Mouse (Mus musculus): ENCODE data around the gene Grik3. TPM values are rescaled to one million over a fixed set of nuclear protein-coding genes. Genes with fewer than 3 reads are reported as not detected.

The Grik3 gene
- polyA plus RNA-seq, 1 experiment, result not detected

- no peaks in the 10 kb centered on the region for H3K36me3 ChIP-seq (ENCODE audit: control insufficient read depth, insufficient read depth)
- H3K27me3 ChIP-seq (ENCODE audit: control insufficient read depth, insufficient read depth, insufficient read length), result no peaks in the 10 kb centered on the region
- H3K4me3 ChIP-seq, result no peak overlapping the region
- H3K4me2 ChIP-seq (ENCODE audit: low read depth), result no peak overlapping the region
- H3ac ChIP-seq (ENCODE audit: control insufficient read depth, insufficient read length), result no peak overlapping the region
- H3K79me2 ChIP-seq (ENCODE audit: control insufficient read depth, insufficient read depth), result no peaks in the 10 kb centered on the region
- TF ChIP-seq SRF (IDR thresholded peaks at IDR 0.05; ENCODE audit: control insufficient read depth, insufficient read length, low read depth), result no peak
- no peak for TF ChIP-seq POLR2AphosphoS2 (IDR thresholded peaks at IDR 0.05; ENCODE audit: insufficient read length, low read depth)
- TF ChIP-seq TCF12 (IDR thresholded peaks at IDR 0.05; ENCODE audit: insufficient read depth, poor library complexity, severe bottlenecking), result no peak
- TF ChIP-seq MYOG (IDR thresholded peaks at IDR 0.05; ENCODE audit: control insufficient read depth in 1 of 3, insufficient read depth in 1 of 3, insufficient read length in 2 of 3, low read depth in 2 of 3), result no peak
- no peak for TF ChIP-seq TCF3 (IDR thresholded peaks at IDR 0.05; ENCODE audit: insufficient read length, low read depth)
- TF ChIP-seq REST (IDR thresholded peaks at IDR 0.05; ENCODE audit: insufficient read depth, insufficient read length), result no peak
- TF ChIP-seq POLR2A (IDR thresholded peaks at IDR 0.05; ENCODE audit: insufficient read length, low read depth), result no peak
- no peak for TF ChIP-seq USF1 (IDR thresholded peaks at IDR 0.05; ENCODE audit: low read depth)
- TF ChIP-seq E2F4 (IDR thresholded peaks at IDR 0.05; ENCODE audit: insufficient read depth), result no peak
- no peak for TF ChIP-seq CEBPB (IDR thresholded peaks at IDR 0.05; ENCODE audit: insufficient read depth, poor library complexity, severe bottlenecking)
- TF ChIP-seq MAX (IDR thresholded peaks at IDR 0.05; ENCODE audit: low read depth), result no peak
- no peak for TF ChIP-seq MYOD1 (IDR thresholded peaks at IDR 0.05; ENCODE audit: control insufficient read depth in 1 of 3, insufficient read length in 2 of 3, low read depth in 2 of 3)
Observed at GRCm38 (mm10) chr4:125687078-125687477, 196.6 kb downstream of the Grik3 start.

- TF ChIP-seq TCF3 (IDR thresholded peaks at IDR 0.05; ENCODE audit: insufficient read length, low read depth) (no peak), E2F4 (IDR thresholded peaks at IDR 0.05; ENCODE audit: insufficient read depth) (no peak), MYOG (IDR thresholded peaks at IDR 0.05; ENCODE audit: control insufficient read depth in 1 of 3, insufficient read depth in 1 of 3, insufficient read length in 2 of 3, low read depth in 2 of 3) (no peak), REST (IDR thresholded peaks at IDR 0.05; ENCODE audit: insufficient read depth, insufficient read length) (no peak), MAX (IDR thresholded peaks at IDR 0.05; ENCODE audit: low read depth) (no peak), POLR2AphosphoS2 (IDR thresholded peaks at IDR 0.05; ENCODE audit: insufficient read length, low read depth) (no peak), POLR2A (IDR thresholded peaks at IDR 0.05; ENCODE audit: insufficient read length, low read depth) (no peak), USF1 (IDR thresholded peaks at IDR 0.05; ENCODE audit: low read depth) (no peak), MYOD1 (IDR thresholded peaks at IDR 0.05; ENCODE audit: control insufficient read depth in 1 of 3, insufficient read length in 2 of 3, low read depth in 2 of 3) (no peak), CEBPB (IDR thresholded peaks at IDR 0.05; ENCODE audit: insufficient read depth, poor library complexity, severe bottlenecking) (no peak), TCF12 (IDR thresholded peaks at IDR 0.05; ENCODE audit: insufficient read depth, poor library complexity, severe bottlenecking) (no peak), SRF (IDR thresholded peaks at IDR 0.05; ENCODE audit: control insufficient read depth, insufficient read length, low read depth) (no peak)
- H3K27me3 ChIP-seq (ENCODE audit: control insufficient read depth, insufficient read depth, insufficient read length), result no peaks in the 10 kb centered on the region
- no peak overlapping the region for H3K4me3 ChIP-seq
- H3ac ChIP-seq (ENCODE audit: control insufficient read depth, insufficient read length), result no peak overlapping the region
- H3K4me2 ChIP-seq (ENCODE audit: low read depth), result no peak overlapping the region
- no peaks in the 10 kb centered on the region for H3K79me2 ChIP-seq (ENCODE audit: control insufficient read depth, insufficient read depth)
- H3K36me3 ChIP-seq (ENCODE audit: control insufficient read depth, insufficient read depth), result no peaks in the 10 kb centered on the region
Observed at GRCm38 (mm10) chr4:125695431-125695830, 204.9 kb downstream of the Grik3 start.

- no peak for TF ChIP-seq CEBPB (IDR thresholded peaks at IDR 0.05; ENCODE audit: insufficient read depth, poor library complexity, severe bottlenecking)
- no peak for TF ChIP-seq REST (IDR thresholded peaks at IDR 0.05; ENCODE audit: insufficient read depth, insufficient read length)
- TF ChIP-seq USF1 (IDR thresholded peaks at IDR 0.05; ENCODE audit: low read depth), result no peak
- TF ChIP-seq POLR2AphosphoS2 (IDR thresholded peaks at IDR 0.05; ENCODE audit: insufficient read length, low read depth), result no peak
- TF ChIP-seq MAX (IDR thresholded peaks at IDR 0.05; ENCODE audit: low read depth), result no peak
- TF ChIP-seq E2F4 (IDR thresholded peaks at IDR 0.05; ENCODE audit: insufficient read depth), result no peak
- TF ChIP-seq SRF (IDR thresholded peaks at IDR 0.05; ENCODE audit: control insufficient read depth, insufficient read length, low read depth), result no peak
- no peak for TF ChIP-seq TCF3 (IDR thresholded peaks at IDR 0.05; ENCODE audit: insufficient read length, low read depth)
- no peak for TF ChIP-seq TCF12 (IDR thresholded peaks at IDR 0.05; ENCODE audit: insufficient read depth, poor library complexity, severe bottlenecking)
- TF ChIP-seq POLR2A (IDR thresholded peaks at IDR 0.05; ENCODE audit: insufficient read length, low read depth), result no peak
- no peak for TF ChIP-seq MYOG (IDR thresholded peaks at IDR 0.05; ENCODE audit: control insufficient read depth in 1 of 3, insufficient read depth in 1 of 3, insufficient read length in 2 of 3, low read depth in 2 of 3)
- no peak for TF ChIP-seq MYOD1 (IDR thresholded peaks at IDR 0.05; ENCODE audit: control insufficient read depth in 1 of 3, insufficient read length in 2 of 3, low read depth in 2 of 3)
- H3K79me2 ChIP-seq (ENCODE audit: control insufficient read depth, insufficient read depth), result no peaks in the 10 kb centered on the region
- H3ac ChIP-seq (ENCODE audit: control insufficient read depth, insufficient read length), result no peak overlapping the region
- H3K4me3 ChIP-seq, result no peak overlapping the region
- no peaks in the 10 kb centered on the region for H3K27me3 ChIP-seq (ENCODE audit: control insufficient read depth, insufficient read depth, insufficient read length)
- no peaks in the 10 kb centered on the region for H3K36me3 ChIP-seq (ENCODE audit: control insufficient read depth, insufficient read depth)
- H3K4me2 ChIP-seq (ENCODE audit: low read depth), result no peak overlapping the region
Observed at GRCm38 (mm10) chr4:125696182-125696939, 205.9 kb downstream of the Grik3 start.

- no peaks in the 10 kb centered on the region for H3K27me3 ChIP-seq (ENCODE audit: control insufficient read depth, insufficient read depth, insufficient read length)
- no peak overlapping the region for H3K4me2 ChIP-seq (ENCODE audit: low read depth)
- no peak for TF ChIP-seq MYOD1 (IDR thresholded peaks at IDR 0.05; ENCODE audit: control insufficient read depth in 1 of 3, insufficient read length in 2 of 3, low read depth in 2 of 3)
- TF ChIP-seq E2F4 (IDR thresholded peaks at IDR 0.05; ENCODE audit: insufficient read depth), result no peak
- no peak for TF ChIP-seq SRF (IDR thresholded peaks at IDR 0.05; ENCODE audit: control insufficient read depth, insufficient read length, low read depth)
- TF ChIP-seq MAX (IDR thresholded peaks at IDR 0.05; ENCODE audit: low read depth), result no peak
- TF ChIP-seq REST (IDR thresholded peaks at IDR 0.05; ENCODE audit: insufficient read depth, insufficient read length), result no peak
- TF ChIP-seq TCF3 (IDR thresholded peaks at IDR 0.05; ENCODE audit: insufficient read length, low read depth), result no peak
- no peaks in the 10 kb centered on the region for H3K79me2 ChIP-seq (ENCODE audit: control insufficient read depth, insufficient read depth)
- H3K36me3 ChIP-seq (ENCODE audit: control insufficient read depth, insufficient read depth), result no peaks in the 10 kb centered on the region
- no peak overlapping the region for H3K4me3 ChIP-seq
- H3ac ChIP-seq (ENCODE audit: control insufficient read depth, insufficient read length), result no peak overlapping the region
Observed at GRCm38 (mm10) chr4:125697626-125698025, 207.1 kb downstream of the Grik3 start.
